ENCODE assay signal across 9 mouse cellular contexts in the genomic region with DNA sequence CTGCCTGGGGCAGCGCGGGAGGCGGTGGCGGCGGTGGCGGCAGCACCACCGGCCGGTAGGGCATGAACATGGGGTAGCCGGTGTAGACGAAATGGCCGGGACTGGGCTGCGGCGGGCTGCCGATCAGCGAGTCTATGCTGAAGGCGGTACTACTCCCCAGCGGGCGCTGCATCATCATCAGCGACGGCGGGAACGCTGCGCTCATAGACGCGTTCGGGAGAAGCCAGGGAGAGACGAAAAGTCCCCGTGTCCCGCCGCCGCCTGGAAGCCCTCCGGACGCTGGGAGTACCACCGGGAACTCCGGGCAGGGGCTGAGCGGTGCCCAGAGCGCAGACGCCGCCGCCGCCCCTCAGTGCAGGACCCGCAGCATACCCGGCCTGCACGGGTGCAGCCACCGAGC. TPM values are rescaled to one million over a fixed set of nuclear protein-coding genes. Genes with fewer than 3 reads are reported as not detected.
A peak's percentile ranks its signal among the peaks of the same experiment; 100 is the strongest.
DNase-seq lines count a peak whose midpoint lies in the region; ATAC-seq and TF ChIP-seq lines count a peak whose summit lies in the region.
"Had no signal": no experiment of that assay in that cellular context is flagged by ENCODE, and none has a peak within 500 bp of the region (broad histone marks: within the 10 kb centered on the region; RNA-seq: fewer than 3 reads in every experiment).

No protein-coding gene starts in this region.

- peak overlapping the region; percentile 50 for H3K4me3 ChIP-seq in embryonic facial prominence, embryonic 11.5 days (ENCODE audit: low read depth, low read length)
- peak overlapping the region; percentile 50 for H3K4me3 ChIP-seq in hindbrain, embryonic 16.5 days (ENCODE audit: low read length)
- peak overlapping the region; percentile 26 for H3K4me3 ChIP-seq in midbrain, postnatal 0 days (ENCODE audit: low read depth, low read length)

- H3K4me2 ChIP-seq in embryonic facial prominence, embryonic 11.5 days (ENCODE audit: low read depth, low read length): peak overlapping the region; percentile 88
- peak overlapping the region; percentile 60 for H3K4me2 ChIP-seq in hindbrain, embryonic 16.5 days (ENCODE audit: low read length)
- peak overlapping the region; percentile 44 for H3K4me2 ChIP-seq in midbrain, postnatal 0 days (ENCODE audit: low read depth, low read length, poor library complexity, severe bottlenecking)

- H3K27ac ChIP-seq in embryonic facial prominence, embryonic 11.5 days (replicated peaks; ENCODE audit: low read depth, low read length): no peak overlapping the region
- peak overlapping the region; percentile 58 for H3K27ac ChIP-seq in hindbrain, embryonic 16.5 days (ENCODE audit: low read depth, low read length)
- H3K27ac ChIP-seq in midbrain, postnatal 0 days (ENCODE audit: low read depth, low read length): no peak overlapping the region

- no peak for ATAC-seq in embryonic facial prominence, embryonic 11.5 days (replicated peaks; ENCODE audit: insufficient number of reproducible peaks, low FRiP score, low TSS enrichment, low read depth)
- ATAC-seq in hindbrain, embryonic 16.5 days: peak; percentile 32; the same call in 1 of the 2 replicates
- ATAC-seq in midbrain, postnatal 0 days (ENCODE audit: low FRiP score): no peak
- ATAC-seq: activated CD4-positive, CD25-positive, alpha-beta regulatory T cell, adult 4 months had no signal

- no peaks in the 10 kb centered on the region for H3K36me3 ChIP-seq in embryonic facial prominence, embryonic 11.5 days (replicated peaks; ENCODE audit: control insufficient read depth, insufficient read depth, low read depth, low read length)
- no peaks in the 10 kb centered on the region for H3K36me3 ChIP-seq in hindbrain, embryonic 16.5 days (ENCODE audit: control insufficient read depth, insufficient read depth, low read length)
- no peaks in the 10 kb centered on the region for H3K36me3 ChIP-seq in midbrain, postnatal 0 days (ENCODE audit: insufficient read depth, low read length)

- no peaks in the 10 kb centered on the region for H3K9me3 ChIP-seq in embryonic facial prominence, embryonic 11.5 days (replicated peaks; ENCODE audit: control insufficient read depth, low read length)
- H3K9me3 ChIP-seq in hindbrain, embryonic 16.5 days (ENCODE audit: control insufficient read depth, low read length): no peaks in the 10 kb centered on the region
- no peaks in the 10 kb centered on the region for H3K9me3 ChIP-seq in midbrain, postnatal 0 days (ENCODE audit: low read length)

- H3K9ac ChIP-seq in embryonic facial prominence, embryonic 11.5 days (replicated peaks; ENCODE audit: low read length): peak overlapping the region; percentile 57
- peak overlapping the region; percentile 63 for H3K9ac ChIP-seq in hindbrain, embryonic 16.5 days (ENCODE audit: low read depth, low read length)
- no peak overlapping the region for H3K9ac ChIP-seq in midbrain, postnatal 0 days (replicated peaks; ENCODE audit: low read length, poor library complexity, severe bottlenecking)

- TF ChIP-seq CTCF in midbrain, postnatal 0 days (IDR thresholded peaks at IDR 0.05): no peak

- peak; percentile 34 for DNase-seq in kidney, postnatal 10 days
- no peak for DNase-seq in kidney, postnatal 25 days
- DNase-seq in embryonic facial prominence, embryonic 11.5 days (ENCODE audit: low spot score): peak; percentile 26
- DNase-seq in midbrain, postnatal 0 days (ENCODE audit: low spot score): no peak
- no peak for DNase-seq in right cerebral cortex, postnatal 10 days (ENCODE audit: low spot score in 2 of 2)
- DNase-seq in cerebellum, adult 11-12 months: no peak
- DNase-seq in cerebellum, adult 8-10 months: no peak

- WGBS in embryonic facial prominence, embryonic 11.5 days: 0% methylated on average over 37 of the region's 45 CpGs
- under 1% methylated on average over 44 of the region's 45 CpGs for WGBS in hindbrain, embryonic 16.5 days
- WGBS in midbrain, postnatal 0 days: under 1% methylated on average over 30 of the region's 45 CpGs

- H3K4me1 ChIP-seq in embryonic facial prominence, embryonic 11.5 days (ENCODE audit: control insufficient read depth, insufficient read depth, low read length): peaks cover 7% of the 10 kb centered on the region
- peaks cover 17% of the 10 kb centered on the region for H3K4me1 ChIP-seq in hindbrain, embryonic 16.5 days (ENCODE audit: control insufficient read depth, insufficient read depth, low read depth, low read length)
- H3K4me1 ChIP-seq in midbrain, postnatal 0 days (ENCODE audit: insufficient read depth, low read length): peaks cover 9% of the 10 kb centered on the region

- H3K27me3 ChIP-seq in embryonic facial prominence, embryonic 11.5 days (ENCODE audit: control insufficient read depth, insufficient read depth, low read length): peaks cover 64% of the 10 kb centered on the region
- H3K27me3 ChIP-seq in hindbrain, embryonic 16.5 days (replicated peaks; ENCODE audit: control insufficient read depth, insufficient read depth, low read length): peaks cover 24% of the 10 kb centered on the region; the same call in 1 of the 2 replicates
- H3K27me3 ChIP-seq in midbrain, postnatal 0 days (ENCODE audit: insufficient read depth, low read length): peaks cover 62% of the 10 kb centered on the region

RNA-seq across cellular contexts. Expression of a gene that starts 0.4 kb away (rescaled TPM):
- 5.5 and 7.2 TPM in 2 replicates for polyA plus RNA-seq in embryonic facial prominence, embryonic 11.5 days (2014; fragmentation: Nextera tagmentation; extraction: Ambion mirVana)
- polyA plus RNA-seq in hindbrain, embryonic 16.5 days (2015; fragmentation: Nextera tagmentation; extraction: Ambion mirVana): 33.0 and 35.8 TPM in 2 replicates
- total RNA-seq in midbrain, postnatal 0 days (2014; rRNA removed): 9.9 and 10.8 TPM in 2 replicates
- 15.2 and 22.8 TPM in 2 replicates for polyA plus RNA-seq in midbrain, postnatal 0 days (2015; fragmentation: Nextera tagmentation; extraction: Ambion mirVana)
- polyA plus RNA-seq: activated CD4-positive, CD25-positive, alpha-beta regulatory T cell, adult 4 months had no signal

Comparison
In these comparisons a context has a peak if more than half of its experiments do, and no peak if none do; other contexts are left out.
1. DNase-seq: peak in kidney, postnatal 10 days (single experiment) and embryonic facial prominence, embryonic 11.5 days (single experiment); none in kidney, postnatal 25 days (0 of 2), midbrain, postnatal 0 days (single experiment), right cerebral cortex, postnatal 10 days (0 of 2), cerebellum, adult 11-12 months (single experiment) and cerebellum, adult 8-10 months (single experiment).
2. Peak in every context shown above with its lines, with median percentiles within 50 percentile points of each other: H3K4me2 ChIP-seq and H3K4me3 ChIP-seq.